Mouse (Mus musculus): ENCODE data around the gene Casz1.

GRCm38 (mm10) chr4:148964541-148965310, 160.5 kb downstream of the Casz1 start:
- TF ChIP-seq EP300 (optimal IDR thresholded peaks at IDR 0.05) (no peak), CTCF (IDR thresholded peaks at IDR 0.05; ENCODE audit: low read depth) (no peak)
